Mouse (Mus musculus): ENCODE data around the gene Maml1.

Maml1 gene

DNA sequence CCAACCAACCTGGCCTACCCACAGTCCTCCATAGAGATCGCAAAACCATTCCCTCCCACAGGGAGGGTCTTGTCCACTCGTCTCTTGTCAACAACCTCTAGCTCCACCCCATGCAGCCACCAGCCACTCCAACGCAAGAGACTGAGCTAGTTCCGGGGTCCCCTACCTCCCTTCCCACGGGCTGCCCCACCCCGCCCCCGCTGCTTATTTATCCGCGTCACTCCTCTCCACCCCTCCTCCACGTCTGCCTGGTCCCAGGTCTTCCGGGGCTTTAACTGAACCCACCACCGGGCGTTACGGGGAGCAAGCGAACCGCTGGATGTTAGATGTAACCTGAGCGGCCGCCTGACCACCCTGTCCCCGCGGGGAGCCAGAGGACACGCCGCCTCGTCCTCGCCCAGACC is 82.0 kb downstream of the Maml1 start:
- ChIA-PET CTCF (interaction anchor here (0.5 to 1.9 kb wide), 11 partner anchors 15 to 1058 kb away, joined by 3 to 7 read pairs (median 4); partner anchors contain the start of gene Mrnip (in 1 of the 4)), POLR2A (interaction anchor here (0.5 to 19.1 kb wide), 125 partner anchors 8 to 1393 kb away, joined by 3 to 742 read pairs (median 5); partner anchors contain the start of genes Hnrnph1 (in 3 of the 4), Maml1 (in 3 of the 4), Mrnip (in 3 of the 4) and Tbc1d9b (in 3 of the 4))

DNA sequence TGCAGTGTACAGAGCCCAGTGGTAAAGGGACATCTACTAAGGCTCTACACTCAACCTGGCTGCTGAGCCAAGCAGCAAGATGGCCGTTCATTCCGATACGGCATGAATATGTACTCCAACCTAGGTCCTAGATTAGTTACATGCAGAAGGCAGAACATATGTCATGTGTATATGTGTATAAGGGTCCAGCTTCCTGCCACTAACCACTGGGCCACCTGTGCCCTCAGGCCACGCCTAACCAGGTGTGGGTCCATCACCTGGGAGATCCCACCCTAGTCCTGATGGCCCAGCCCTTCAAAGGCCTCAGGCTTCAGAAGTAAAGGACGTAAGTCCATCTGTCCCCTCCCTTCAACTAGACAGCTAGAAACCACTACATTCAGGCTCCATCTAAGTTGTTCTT is 84.1 kb downstream of the Maml1 start:
- ChIA-PET POLR2A (interaction anchor here in 3 of 4 experiments (0.6 to 19.1 kb wide), 24 partner anchors 7 to 1034 kb away, joined by 3 to 742 read pairs (median 8); partner anchors contain the start of genes Mrnip (in 2 of the 3), Hnrnph1 (in 1 of the 3) and Maml1 (in 1 of the 3)), CTCF (interaction anchor here in 1 of 4 experiments (0.6 kb wide), 1 partner anchor 1646 kb away, joined by 6 read pairs; no protein-coding TSS in a partner anchor)

DNA sequence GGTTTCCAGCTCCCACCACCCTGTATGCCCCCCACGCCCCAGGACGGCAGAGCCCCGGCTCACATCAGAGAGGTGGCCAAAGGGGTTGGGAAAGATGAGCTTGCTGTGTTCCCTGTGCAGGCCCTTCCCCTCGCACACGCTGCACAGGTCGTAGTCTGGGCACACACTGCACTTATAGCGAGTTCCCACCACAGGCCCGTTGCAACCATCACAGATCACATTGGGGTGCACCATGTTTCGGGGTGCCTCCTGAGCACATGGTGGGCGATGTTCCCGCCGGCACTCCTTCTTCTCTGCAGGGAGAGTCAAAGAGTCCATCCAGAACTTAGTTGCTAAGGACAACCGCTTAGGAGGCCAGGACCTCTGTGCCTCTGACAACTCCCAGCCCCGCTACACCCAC is 84.8 kb downstream of the Maml1 start:
- POLR2A ChIA-PET = interaction anchor here in 3 of 4 experiments (0.7 to 19.1 kb wide), 24 partner anchors 7 to 170 kb away, joined by 3 to 742 read pairs (median 6); partner anchors contain the start of genes Mrnip (in 2 of the 3), Hnrnph1 (in 1 of the 3), Maml1 (in 1 of the 3) and Tbc1d9b (in 1 of the 3)

GRCm38 (mm10) chr11:50206037-50206436 is 86.1 kb downstream of the Maml1 start:
- CTCF ChIA-PET = interaction anchor here in 1 of 4 experiments (0.7 kb wide), 1 partner anchor 44 kb away, joined by 3 read pairs; no protein-coding TSS in a partner anchor
- POLR2A ChIA-PET = interaction anchor here in 3 of 4 experiments (0.8 to 34.0 kb wide), 18 partner anchors 9 to 171 kb away, joined by 3 to 742 read pairs (median 7); partner anchors contain the start of genes Mrnip (in 2 of the 3), Hnrnph1 (in 1 of the 3), Maml1 (in 1 of the 3) and Mgat4b (in 1 of the 3)

More for the DNA sequence above, 84.8 kb downstream of the Maml1 start:
- CTCF ChIA-PET = interaction anchor here in 1 of 4 experiments (0.6 kb wide), 1 partner anchor 1647 kb away, joined by 6 read pairs; no protein-coding TSS in a partner anchor
